Mouse (Mus musculus): ENCODE measurements at regions not wholly inside any gene's neighbourhood (a gene's known extent, or its start where the extent isn't known, plus 50 kb on each side); places are given as distances from the start of the nearest gene placed in this dataset.

DNA sequence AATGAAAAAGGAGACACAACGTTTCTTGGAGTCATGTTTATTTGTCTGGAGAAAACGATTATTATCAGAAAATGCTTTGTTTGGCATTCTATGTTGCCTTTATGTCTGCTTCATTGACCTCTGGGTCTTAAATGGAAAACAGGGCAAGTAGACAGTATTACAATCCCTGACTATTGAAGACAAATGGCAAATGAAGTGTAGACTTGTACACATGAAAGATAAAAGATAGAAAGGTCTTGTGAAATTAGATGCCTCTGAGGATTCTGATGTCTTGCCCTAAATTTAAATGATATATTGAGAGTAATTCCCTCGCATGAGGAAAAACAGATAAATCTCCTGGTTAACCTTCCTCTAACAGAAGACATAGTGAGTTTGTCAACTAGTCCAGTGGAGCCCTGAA lies 1186.7 kb downstream of the Slitrk1 start:
- no peak for DNase-seq
- intact Hi-C loops (cut with DNase I): no loop called here

GRCm38 (mm10) chr14:107688349-107688748 lies 1225.6 kb downstream of the Slitrk1 start:
- intact Hi-C loops (cut with DNase I): no loop called here
- no peak for DNase-seq

- DNase-seq: no peak
- intact Hi-C loops (cut with DNase I): no loop called here
Measured at GRCm38 (mm10) chr14:107687261-107688019, 1226.5 kb downstream of the Slitrk1 start.

DNA sequence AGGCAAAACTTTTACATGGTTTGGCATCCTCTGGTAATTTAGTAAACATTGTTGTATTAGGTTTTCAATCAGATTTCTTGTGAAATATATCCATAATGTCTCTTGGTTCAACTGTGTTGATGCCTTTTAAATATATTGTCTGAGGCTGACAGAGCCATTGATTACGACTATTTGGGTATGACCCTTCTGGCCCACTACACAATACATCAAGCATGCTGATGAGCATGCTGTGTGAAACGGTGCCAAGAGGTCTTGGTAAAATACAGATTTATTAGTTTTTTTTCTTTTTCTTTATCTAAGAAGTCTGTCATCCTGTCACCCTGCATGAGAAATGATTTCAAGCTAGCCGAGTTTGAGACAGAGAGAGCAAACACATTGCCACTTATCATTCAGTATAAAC lies 1257.4 kb downstream of the Slitrk1 start:
- intact Hi-C loops (cut with DNase I): no loop called here
- DNase-seq: no peak

- no peak for DNase-seq
- intact Hi-C loops (cut with DNase I): no loop called here
Measured at GRCm38 (mm10) chr14:107615466-107615865, 1298.5 kb downstream of the Slitrk1 start.

- intact Hi-C loops (cut with DNase I): no loop called here
- DNase-seq: peak; percentile 15 to 33
Measured at GRCm38 (mm10) chr14:107614348-107614747, 1299.6 kb downstream of the Slitrk1 start.

GRCm38 (mm10) chr14:107603198-107603597 lies 1310.8 kb downstream of the Slitrk1 start:
- intact Hi-C loops (cut with DNase I): no loop called here
- DNase-seq: no peak

DNA sequence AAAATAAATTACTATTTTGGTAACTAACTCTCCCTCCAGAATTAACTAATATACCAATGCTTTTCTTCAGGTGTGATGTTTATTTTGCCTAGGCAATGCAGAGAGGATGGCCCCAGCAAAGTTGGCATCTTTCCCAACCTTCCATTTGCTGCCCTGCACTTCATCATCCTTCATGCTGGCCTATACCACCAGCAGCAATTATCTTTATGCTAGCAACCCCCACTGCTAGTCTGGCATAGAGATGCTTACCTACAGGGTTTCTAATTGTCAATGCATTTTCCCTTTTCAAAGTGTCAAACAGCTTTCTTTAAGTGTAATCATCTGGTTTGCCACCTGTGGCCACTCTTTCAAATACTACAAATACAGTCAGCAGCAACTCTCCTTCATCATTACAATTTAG lies 1327.2 kb downstream of the Slitrk1 start:
- DNase-seq: no peak
- intact Hi-C loops (cut with DNase I): no loop called here

DNA sequence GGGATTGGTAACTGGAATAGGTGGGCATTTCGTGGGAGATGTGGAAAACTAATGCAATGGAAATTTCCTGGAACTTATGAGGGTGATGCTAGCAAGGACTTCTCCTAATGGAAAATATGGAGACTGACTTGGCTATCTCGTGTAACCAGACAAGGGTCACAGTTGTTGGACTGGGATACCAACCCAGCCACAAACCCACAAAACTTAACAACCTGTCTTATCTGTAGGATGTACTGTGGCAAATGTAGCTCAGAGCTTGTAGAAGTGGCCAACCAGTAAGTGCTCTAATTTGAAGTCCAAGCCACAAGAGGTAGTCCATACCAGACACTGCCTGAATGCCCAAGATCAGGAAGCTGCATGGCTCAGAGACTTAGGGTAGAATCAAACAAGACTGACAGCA lies 1329.7 kb downstream of the Slitrk1 start:
- no peak for DNase-seq
- intact Hi-C loops (cut with DNase I): no loop called here

DNA sequence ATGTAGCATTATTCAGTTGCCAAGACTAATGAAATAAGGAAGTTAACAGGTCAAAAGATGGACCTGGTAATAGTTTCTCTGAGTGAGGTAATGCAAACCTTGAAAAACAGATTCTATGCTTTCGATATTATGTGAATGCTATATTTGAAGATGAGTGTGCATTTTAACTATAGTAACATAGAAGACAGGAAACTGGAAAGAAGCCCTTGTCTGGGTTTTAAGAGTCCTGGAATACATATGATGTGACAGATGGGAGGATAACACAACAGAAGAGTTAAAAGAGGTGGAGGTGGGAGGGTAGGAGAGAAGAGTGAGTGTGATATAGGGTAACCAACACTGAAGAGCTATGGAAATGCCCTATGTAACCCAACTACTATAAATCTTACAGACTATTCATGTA lies 1343.3 kb downstream of the Slitrk1 start:
- DNase-seq: no peak
- intact Hi-C loops (cut with DNase I): no loop called here

DNA sequence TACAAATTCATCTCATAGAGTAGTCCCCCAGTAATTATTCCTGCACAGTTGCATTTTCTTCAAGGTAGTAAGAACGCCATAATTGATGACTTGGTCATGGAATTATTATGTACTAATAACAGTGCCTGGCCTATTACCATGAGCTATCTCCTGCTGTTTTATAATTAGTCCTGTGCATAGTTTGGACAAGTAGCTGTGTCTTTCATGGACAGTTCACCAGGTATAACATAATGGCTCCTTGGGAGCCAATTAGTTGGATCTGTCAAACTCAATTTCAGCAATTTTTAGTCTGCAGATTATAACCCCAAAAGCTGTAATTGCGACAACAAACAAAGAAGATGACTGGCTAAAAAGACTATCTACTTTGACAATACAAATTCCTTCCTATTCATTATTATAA lies 1345.5 kb downstream of the Slitrk1 start:
- no peak for DNase-seq
- intact Hi-C loops (cut with DNase I): no loop called here

Data from heart, postnatal 10 days (tissue).